Mouse (Mus musculus) CH12.LX (cell line): Measurements from ENCODE around the gene Fam169b. TPM values are rescaled to one million over a fixed set of nuclear protein-coding genes. Genes with fewer than 3 reads are reported as not detected.

Experiments used
- DNase-seq: peaks from one replicate; pipeline ENCODE4 v3.0.0-alpha.2; 2013; ENCODE audit errors: extremely low read depth
- H3K27ac ChIP-seq: 2 replicates; pipeline ENCODE4 v1.5.1; 2012; ENCODE audit warnings: low read depth, mild to moderate bottlenecking, control low read depth, moderate library complexity; ENCODE audit not compliant: insufficient read depth
- H3K27me3 ChIP-seq: replicated peaks from 2 replicates; pipeline ENCODE3; 2012; ENCODE audit warnings: inconsistent platforms
- H3K36me3 ChIP-seq, 2 experiments: replicated peaks in 1 of 2; 2 replicates each; pipeline versions ENCODE3 to v1.6.1; 2012; ENCODE audit warnings: inconsistent platforms in 1 of 2, low read length in 1 of 2, mild to moderate bottlenecking in 1 of 2, mixed read lengths in 1 of 2, moderate library complexity in 1 of 2; ENCODE audit not compliant: control insufficient read depth in 1 of 2, insufficient read depth in 1 of 2
- H3K4me1 ChIP-seq, 2 experiments: 2 replicates each; pipeline ENCODE4 v1.6.1; 2012; ENCODE audit warnings: inconsistent platforms in 1 of 2, moderate library complexity in 1 of 2; ENCODE audit not compliant: insufficient read depth in 2 of 2, control insufficient read depth in 1 of 2
- H3K4me2 ChIP-seq: 2 replicates; pipeline ENCODE4 v1.6.1; 2012; ENCODE audit warnings: low read depth, mild to moderate bottlenecking, control low read depth; ENCODE audit not compliant: poor library complexity, insufficient read depth, severe bottlenecking
- H3K4me3 ChIP-seq, 3 experiments: fragments of 150-350 bp in 1 of 3; sonication (generic) in 1 of 3; replicated peaks in 1 of 3; 2 replicates each; pipeline versions ENCODE3 to v1.5.1; 2011 to 2012; ENCODE audit warnings: low read depth in 2 of 3, low read length in 2 of 3, mild to moderate bottlenecking in 2 of 3, moderate library complexity in 2 of 3, control low read depth in 1 of 3, improper control_type of control experiment in 1 of 3, inconsistent platforms in 1 of 3, mixed read lengths in 1 of 3; ENCODE audit not compliant: poor library complexity in 1 of 3
- H3K79me2 ChIP-seq: replicated peaks from 2 replicates; pipeline ENCODE4 v1.6.1; 2012; ENCODE audit warnings: mild to moderate bottlenecking, moderate library complexity; ENCODE audit not compliant: control insufficient read depth, poor library complexity, insufficient read depth, severe bottlenecking; ENCODE audit errors: extremely low read depth
- H3K9ac ChIP-seq: 2 replicates; pipeline ENCODE4 v1.6.1; 2012; ENCODE audit warnings: low read depth, mild to moderate bottlenecking, control low read depth, moderate library complexity; ENCODE audit not compliant: insufficient read depth
- H3K9me3 ChIP-seq: replicated peaks from 2 replicates; pipeline ENCODE3; 2012; ENCODE audit warnings: low read length, inconsistent platforms, mixed read lengths
- CHD2 ChIP-seq: IDR thresholded peaks from 2 replicates; pipeline ENCODE4 v1.6.1; 2011; ENCODE audit warnings: low read length, improper control_type of control experiment
- CTCF ChIP-seq, 2 experiments: IDR thresholded peaks in 1 of 2; conservative IDR thresholded peaks in 1 of 2; 2 replicates each; pipeline ENCODE4 v1.5.1; 2011 to 2012; ENCODE audit warnings: low read depth in 2 of 2, low read length in 2 of 2, improper control_type of control experiment in 1 of 2, inconsistent platforms in 1 of 2, mild to moderate bottlenecking in 1 of 2, moderate library complexity in 1 of 2
- E2F4 ChIP-seq: IDR thresholded peaks from 2 replicates; pipeline ENCODE4 v1.6.1; 2011; ENCODE audit warnings: low read depth, low read length, improper control_type of control experiment; ENCODE audit not compliant: insufficient replicate concordance
- ELF1 ChIP-seq: IDR thresholded peaks from 2 replicates; pipeline ENCODE4 v1.6.1; 2014; ENCODE audit warnings: low read depth, mild to moderate bottlenecking, inconsistent platforms, low read length, improper control_type of control experiment
- EP300 ChIP-seq: IDR thresholded peaks from 2 replicates; pipeline ENCODE4 v1.6.1; 2011; ENCODE audit warnings: low read length, improper control_type of control experiment
- ETS1 ChIP-seq: conservative IDR thresholded peaks from 2 replicates; pipeline ENCODE4 v1.6.1; 2012; ENCODE audit warnings: low read depth, mild to moderate bottlenecking, inconsistent platforms, low read length, improper control_type of control experiment, moderate library complexity
- GABPA ChIP-seq: IDR thresholded peaks from 2 replicates; pipeline ENCODE4 v1.6.1; 2012; ENCODE audit warnings: low read depth, low read length, improper control_type of control experiment, inconsistent platforms; ENCODE audit not compliant: insufficient replicate concordance
- HCFC1 ChIP-seq: IDR thresholded peaks from 2 replicates; pipeline ENCODE4 v1.6.1; 2012; ENCODE audit warnings: low read depth, mild to moderate bottlenecking, inconsistent platforms, low read length, improper control_type of control experiment
- IRF4 ChIP-seq: IDR thresholded peaks from 2 replicates; pipeline ENCODE4 v1.6.1; 2014; ENCODE audit warnings: low read depth, mild to moderate bottlenecking, inconsistent platforms, low read length, improper control_type of control experiment
- KAT2A ChIP-seq: IDR thresholded peaks from 2 replicates; pipeline ENCODE4 v1.6.1; 2012; ENCODE audit warnings: low read length, improper control_type of control experiment, inconsistent platforms; ENCODE audit not compliant: insufficient replicate concordance
- MAX ChIP-seq: IDR thresholded peaks from 2 replicates; pipeline ENCODE4 v1.6.1; 2011; ENCODE audit warnings: low read length, improper control_type of control experiment
- MEF2A ChIP-seq: IDR thresholded peaks from 2 replicates; pipeline ENCODE4 v1.6.1; 2014; ENCODE audit warnings: low read depth, mild to moderate bottlenecking, inconsistent platforms, low read length, improper control_type of control experiment, borderline replicate concordance
- MXI1 ChIP-seq: IDR thresholded peaks from 2 replicates; pipeline ENCODE4 v1.6.1; 2011; ENCODE audit warnings: mild to moderate bottlenecking, low read depth, low read length, improper control_type of control experiment
- NELFE ChIP-seq: IDR thresholded peaks from 2 replicates; pipeline ENCODE4 v1.6.1; 2011; ENCODE audit warnings: low read depth, low read length, improper control_type of control experiment
- NRF1 ChIP-seq: IDR thresholded peaks from 2 replicates; pipeline ENCODE4 v1.6.1; 2014; ENCODE audit warnings: low read depth, mild to moderate bottlenecking, inconsistent platforms, low read length, improper control_type of control experiment, moderate library complexity
- POLR2A ChIP-seq: IDR thresholded peaks from 2 replicates; pipeline ENCODE4 v1.6.1; 2011; ENCODE audit warnings: low read depth, mild to moderate bottlenecking, improper control_type of control experiment, low read length
- RAD21 ChIP-seq: IDR thresholded peaks from 2 replicates; pipeline ENCODE4 v1.6.1; 2011; ENCODE audit warnings: low read depth, mild to moderate bottlenecking, low read length, improper control_type of control experiment, moderate library complexity
- SMC3 ChIP-seq: IDR thresholded peaks from 2 replicates; pipeline ENCODE4 v1.6.1; 2011; ENCODE audit warnings: low read depth, low read length, improper control_type of control experiment
- TBP ChIP-seq: conservative IDR thresholded peaks from 2 replicates; pipeline ENCODE4 v1.6.1; 2011; ENCODE audit warnings: low read depth, low read length, improper control_type of control experiment
- UBTF ChIP-seq: IDR thresholded peaks from 2 replicates; pipeline ENCODE4 v1.6.1; 2012; ENCODE audit warnings: low read depth, mild to moderate bottlenecking, inconsistent platforms, low read length, improper control_type of control experiment, moderate library complexity
- ZKSCAN1 ChIP-seq: IDR thresholded peaks from 2 replicates; pipeline ENCODE4 v1.6.1; 2012; ENCODE audit warnings: low read depth, inconsistent platforms, low read length, improper control_type of control experiment, borderline replicate concordance
- ZMIZ1 ChIP-seq: IDR thresholded peaks from 2 replicates; pipeline ENCODE4 v1.6.1; 2012; ENCODE audit warnings: low read depth, mild to moderate bottlenecking, inconsistent platforms, low read length, improper control_type of control experiment
- ZNF384 ChIP-seq: IDR thresholded peaks from 2 replicates; pipeline ENCODE4 v1.6.1; 2012; ENCODE audit warnings: low read depth, low read length, improper control_type of control experiment, inconsistent platforms
- dilution Hi-C: fragments of 300-500 bp; cut with MboI; formaldehyde crosslinking; loops from 2 replicates; pipeline ENCODE4 v1.14.3; 2020; ENCODE audit warnings: low sequenced_read_pairs; ENCODE audit not compliant: extremely low pct_unique_long_range_greater_than_20kb, extremely low pct_ligation_motif_present
- in situ Hi-C: fragments of 300-500 bp; cut with MboI; formaldehyde crosslinking; loops from 3 replicates; pipeline ENCODE4 v1.14.3; 2019; ENCODE audit warnings: low sequenced_read_pairs, low pct_ligation_motif_present, low pct_unique_long_range_greater_than_20kb, mixed read lengths
- polyA plus RNA-seq: library from polyadenylated mRNA; unstranded; fragments of >175 nt; gene quantifications from 2 replicates; pipeline ENCODE4 v1.2.1, GENCODE M21; 2012; ENCODE audit warnings: low read depth; ENCODE audit not compliant: insufficient read length
- total RNA-seq, 2 experiments: library from RNA; depleted of rRNA; stranded (reverse); fragments of 300-350 nt in 1 of 2; fragments of >200 nt in 1 of 2; gene quantifications; 2 replicates each; pipeline ENCODE4 v1.2.3; 2012 to 2014

Gene Fam169b
- total and polyA plus RNA-seq, 3 experiments: 15.9 to 17.0 (median 16.2) TPM

DNA sequence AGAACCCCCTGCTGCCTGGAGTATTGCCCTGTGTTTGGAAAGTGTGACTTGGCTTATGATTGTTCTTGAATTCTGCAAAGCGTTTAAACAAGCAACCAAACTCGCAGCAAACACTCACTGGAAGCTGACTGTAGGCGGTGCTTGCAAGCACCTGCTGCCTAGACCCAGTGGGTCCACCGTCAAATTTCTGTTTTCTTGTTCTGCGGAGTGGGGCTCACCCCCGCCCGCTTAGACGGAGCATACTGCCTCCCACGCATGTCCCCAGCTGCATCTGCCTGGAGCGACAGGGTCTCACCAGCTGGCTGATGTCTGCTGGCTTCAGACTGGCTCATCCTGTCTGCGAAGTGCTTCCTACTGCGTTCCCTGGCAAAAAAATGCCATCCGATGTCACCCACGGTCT lies 9.1 kb upstream of the Fam169b start:
- Histone ChIP-seq H3K36me3 (no peaks in the 10 kb centered on the region), H3K79me2 (no peaks in the 10 kb centered on the region), H3K4me1 (peaks cover 7 to 15% of the 10 kb centered on the region in 2 experiments), H3K4me2 (no peak overlapping the region), H3K9ac (no peak overlapping the region), H3K27me3 (no peaks in the 10 kb centered on the region), H3K4me3 (no peak overlapping the region), H3K27ac (no peak overlapping the region), H3K9me3 (peaks cover 2% of the 10 kb centered on the region)
- no peak for TF ChIP-seq RAD21
- TF ChIP-seq EP300: no peak
- TF ChIP-seq ZNF384: no peak
- no peak for TF ChIP-seq GABPA
- TF ChIP-seq KAT2A: no peak
- no peak for TF ChIP-seq ZMIZ1
- TF ChIP-seq TBP: no peak
- DNase-seq: no peak
- in situ Hi-C loops: no loop called here
- dilution Hi-C loops: no loop called here

DNA sequence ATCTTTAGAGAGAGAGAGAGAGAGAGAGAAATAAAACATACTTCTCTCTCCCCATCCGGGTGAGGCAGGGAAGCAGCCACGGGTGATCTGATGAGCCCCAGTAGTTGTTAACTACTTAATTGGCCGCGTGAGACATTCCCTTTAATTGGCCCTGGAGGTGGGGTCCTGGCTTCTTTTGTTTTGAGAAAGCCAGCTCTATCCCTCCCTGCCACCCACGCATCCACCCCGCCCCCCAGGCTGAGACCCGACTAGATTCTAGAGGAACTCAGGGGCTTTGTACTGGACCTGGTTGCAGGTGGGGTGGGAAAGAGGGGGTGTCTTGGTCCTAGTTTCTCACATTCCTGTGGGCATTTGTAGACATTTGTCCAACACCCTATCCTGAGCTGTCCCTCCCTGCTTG lies 8.2 kb upstream of the Fam169b start:
- dilution Hi-C loops: no loop called here
- H3K79me2 ChIP-seq: no peaks in the 10 kb centered on the region
- no peak overlapping the region for H3K4me2 ChIP-seq
- in situ Hi-C loops: no loop called here
- H3K4me1 ChIP-seq: peaks cover 7 to 15% of the 10 kb centered on the region in 2 experiments
- H3K36me3 ChIP-seq: no peaks in the 10 kb centered on the region
- H3K4me3 ChIP-seq: no peak overlapping the region
- H3K9me3 ChIP-seq: peaks cover 2% of the 10 kb centered on the region
- DNase-seq: no peak
- no peak for TF ChIP-seq MEF2A
- no peak for TF ChIP-seq POLR2A
- no peak for TF ChIP-seq HCFC1
- TF ChIP-seq TBP: no peak
- TF ChIP-seq ZKSCAN1: no peak
- no peak for TF ChIP-seq ELF1
- no peak for TF ChIP-seq ETS1
- TF ChIP-seq ZNF384: no peak
- TF ChIP-seq CTCF (conservative IDR thresholded peaks at IDR 0.05 in 1 of 2, IDR thresholded peaks at IDR 0.05 in 1 of 2; ENCODE audit: low read depth in 2 of 2, low read length in 2 of 2): no peak
- no peak for TF ChIP-seq E2F4
- no peak for TF ChIP-seq NELFE
- TF ChIP-seq NRF1: no peak
- TF ChIP-seq IRF4: no peak
- TF ChIP-seq RAD21: no peak
- no peak for TF ChIP-seq CHD2
- TF ChIP-seq MAX: no peak
- TF ChIP-seq MXI1: no peak
- TF ChIP-seq UBTF: no peak
- TF ChIP-seq SMC3: no peak
- no peaks in the 10 kb centered on the region for H3K27me3 ChIP-seq
- H3K9ac ChIP-seq: no peak overlapping the region
- H3K27ac ChIP-seq: no peak overlapping the region
